Mouse (Mus musculus) adrenal gland, postnatal 10 days (tissue): ENCODE measurements at regions not wholly inside any gene's neighbourhood (a gene's known extent, or its start where the extent isn't known, plus 50 kb on each side); places are given as distances from the start of the nearest gene placed in this dataset.

ENCODE experiments used
- DNase-seq: peaks from one replicate; pipeline ENCODE4 v3.0.0; 2021; ENCODE audit warnings: mixed read lengths

DNA sequence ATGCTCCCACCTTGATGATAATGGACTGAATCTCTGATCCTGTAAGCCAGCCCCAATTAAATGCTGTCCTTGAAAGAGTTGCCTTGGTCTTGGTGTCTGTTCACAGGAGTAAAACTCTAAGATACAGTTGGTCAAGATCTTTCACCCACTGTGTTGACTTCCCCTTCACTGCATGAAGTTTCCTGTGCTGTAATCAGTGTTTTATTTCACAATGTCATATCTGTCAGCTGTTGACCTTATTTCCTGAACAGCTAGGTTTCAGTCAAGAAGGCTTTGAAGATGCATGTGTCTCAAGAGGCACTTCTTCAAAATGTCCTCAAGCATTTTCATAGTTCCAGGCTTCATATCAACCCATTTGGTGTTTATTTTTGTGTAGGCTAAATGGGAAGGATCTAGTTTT is 597.3 kb upstream of the Fam92a start:
- no peak for DNase-seq

DNA sequence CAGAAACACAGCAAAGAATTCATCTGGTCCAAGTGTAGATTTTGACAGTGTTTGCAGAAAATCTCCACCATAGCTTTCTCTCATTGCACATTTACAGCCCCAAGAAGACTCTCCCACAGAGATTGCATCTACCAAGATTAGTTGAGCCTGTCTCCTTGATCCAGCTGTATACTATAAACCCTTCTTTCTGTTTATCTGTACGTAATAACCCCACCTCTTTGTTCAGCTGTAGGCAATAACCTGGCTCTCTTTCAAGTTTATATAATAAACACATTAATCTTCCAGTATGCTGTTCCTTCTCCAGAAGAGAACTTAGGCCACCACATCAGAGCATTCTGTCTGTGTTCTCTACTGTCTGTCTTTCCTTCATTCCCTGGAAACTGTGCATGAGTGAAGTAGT is 594.9 kb upstream of the Fam92a start:
- DNase-seq = no peak

DNA sequence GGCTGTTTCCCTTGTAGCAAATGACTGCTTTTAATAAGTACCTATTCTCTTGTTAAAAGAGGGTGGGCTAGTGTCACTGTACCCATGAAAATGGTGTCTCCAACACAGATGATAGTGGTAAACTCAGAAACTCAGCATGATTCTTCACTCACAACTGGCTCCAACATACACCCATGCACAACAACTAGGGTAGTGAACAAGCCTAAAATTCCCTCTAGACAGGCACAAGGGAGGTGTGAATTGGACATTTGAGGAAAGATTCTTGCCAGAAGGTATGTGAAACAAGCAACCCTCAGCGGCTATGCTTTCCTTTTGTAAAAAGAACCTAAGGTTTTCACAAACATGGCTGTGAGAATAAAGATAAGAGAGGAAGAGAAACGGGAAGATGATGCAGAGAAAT is 579.0 kb upstream of the Fam92a start:
- DNase-seq = no peak

DNA sequence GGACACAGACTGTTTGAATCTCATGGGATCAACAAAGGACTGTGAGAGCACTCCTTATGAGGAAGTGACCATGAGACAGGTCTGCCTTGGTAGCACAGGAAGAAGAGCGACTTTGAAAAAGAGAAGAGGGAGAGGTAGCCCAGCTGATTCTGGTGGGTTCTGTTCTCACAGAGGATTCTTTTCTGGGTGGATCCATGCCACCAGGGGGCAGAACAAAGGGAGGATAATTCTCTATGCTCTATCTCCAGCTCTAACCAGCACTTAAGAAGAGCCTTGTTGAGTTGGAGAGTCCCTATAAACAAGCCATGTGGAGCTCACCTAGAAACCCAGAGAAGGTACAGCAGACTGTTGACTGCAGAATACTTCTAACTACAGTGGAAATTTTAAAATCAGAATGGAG is 578.1 kb upstream of the Fam92a start:
- DNase-seq = no peak

- no peak for DNase-seq
These were observed 572.0 kb upstream of the Fam92a start for GRCm38 (mm10) chr4:12743714-12744327.

- DNase-seq = no peak
These were observed 564.6 kb upstream of the Fam92a start for GRCm38 (mm10) chr4:12736411-12736810.

DNA sequence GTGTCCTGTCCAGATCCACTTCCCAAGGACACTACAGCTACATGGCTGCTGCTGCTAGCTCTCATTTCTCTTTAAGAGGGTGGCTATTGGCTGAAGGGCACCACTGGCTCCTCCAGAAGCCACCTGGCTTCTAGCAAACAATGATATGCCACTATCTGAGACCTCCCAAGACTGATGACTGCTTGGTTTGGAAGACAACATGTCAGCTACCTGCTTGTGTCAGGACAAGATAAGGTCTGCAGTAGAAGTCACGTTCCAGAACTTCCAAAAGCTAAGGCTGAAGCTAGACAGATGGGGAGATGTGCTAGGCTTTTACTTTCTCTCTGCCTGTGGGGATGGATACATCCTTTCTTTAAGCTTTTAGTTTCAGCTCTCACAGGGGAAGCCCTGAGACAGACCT is 528.4 kb upstream of the Fam92a start:
- no peak for DNase-seq

- DNase-seq = no peak
These were observed 506.0 kb upstream of the Fam92a start for GRCm38 (mm10) chr4:12677814-12678213.

DNA sequence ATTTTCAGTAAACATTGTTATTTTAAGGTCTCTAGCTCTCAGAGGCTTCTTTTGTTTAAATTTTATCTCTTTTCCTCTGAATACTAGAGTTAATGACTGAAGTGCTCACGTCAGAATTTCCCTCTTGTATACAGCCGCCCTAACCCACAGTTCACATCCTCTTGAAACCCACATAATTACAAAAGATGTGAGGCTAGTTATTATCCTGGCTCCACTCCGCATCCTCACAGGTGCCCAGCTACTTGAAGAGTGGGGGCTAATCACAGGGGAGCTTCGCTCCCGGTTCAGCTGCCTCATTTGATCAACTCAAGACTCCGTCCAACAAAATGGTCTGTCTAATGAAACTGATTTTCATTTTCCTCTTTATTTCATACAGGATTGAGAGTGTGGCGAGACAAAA is 499.6 kb upstream of the Fam92a start:
- DNase-seq = no peak

DNA sequence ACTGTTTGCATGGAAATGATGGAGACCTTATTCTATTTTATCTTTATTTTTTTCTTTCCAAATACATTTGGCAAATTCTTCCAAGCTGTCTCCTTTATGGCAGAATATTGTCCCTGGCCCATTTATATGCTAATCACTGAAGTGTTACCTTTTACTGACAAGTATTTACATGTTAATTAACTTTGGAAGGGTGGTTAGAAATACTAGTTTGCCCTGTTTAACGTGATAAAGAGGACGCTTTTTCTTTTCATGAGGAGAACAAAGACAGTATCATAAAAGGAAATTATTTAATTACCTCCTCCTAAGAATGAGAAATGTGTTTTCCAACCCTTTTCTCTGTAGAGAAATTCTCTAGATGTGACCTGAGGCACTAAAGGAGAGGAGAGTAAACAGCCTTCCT is 491.4 kb upstream of the Fam92a start:
- DNase-seq = no peak

GRCm38 (mm10) chr4:12662683-12663082 is 490.9 kb upstream of the Fam92a start:
- no peak for DNase-seq

DNA sequence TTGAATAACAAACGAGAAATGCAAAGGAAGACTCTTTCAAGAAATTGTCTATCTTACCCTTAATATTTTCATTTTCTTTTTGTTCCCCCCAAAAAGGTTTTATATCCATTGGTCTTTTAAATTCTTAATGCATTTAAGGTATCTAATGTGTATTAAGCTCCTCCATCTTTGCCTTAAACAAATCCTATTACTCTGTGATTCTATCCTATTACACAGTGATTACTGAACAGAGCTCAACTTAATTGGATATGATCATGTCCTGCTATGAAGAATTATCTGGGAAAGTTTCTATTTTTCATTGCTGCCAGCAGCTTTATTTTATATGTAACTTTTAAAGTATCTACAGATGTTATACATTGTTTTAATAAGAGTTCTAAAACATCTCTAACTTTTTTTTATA is 487.3 kb upstream of the Fam92a start:
- no peak for DNase-seq

DNA sequence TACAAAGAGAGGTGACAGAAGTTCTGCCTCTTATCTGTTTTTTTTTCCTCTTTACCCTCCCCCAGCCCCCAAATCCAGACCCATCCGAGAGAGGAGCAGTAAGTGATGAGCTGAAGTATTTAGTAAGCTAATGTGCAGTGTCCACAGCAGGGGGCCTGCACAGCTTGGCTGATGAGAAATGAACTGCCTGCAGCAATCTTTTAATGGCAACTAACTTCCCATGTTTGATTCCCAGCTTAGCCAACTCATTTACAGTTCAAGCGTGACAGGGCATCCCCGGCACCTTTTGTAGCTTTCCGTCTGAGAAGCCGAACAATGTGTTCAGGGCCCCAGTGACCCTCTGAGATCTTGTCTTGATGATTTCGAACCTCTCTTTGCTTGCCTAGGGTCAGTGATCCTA is 486.8 kb upstream of the Fam92a start:
- DNase-seq = no peak

DNA sequence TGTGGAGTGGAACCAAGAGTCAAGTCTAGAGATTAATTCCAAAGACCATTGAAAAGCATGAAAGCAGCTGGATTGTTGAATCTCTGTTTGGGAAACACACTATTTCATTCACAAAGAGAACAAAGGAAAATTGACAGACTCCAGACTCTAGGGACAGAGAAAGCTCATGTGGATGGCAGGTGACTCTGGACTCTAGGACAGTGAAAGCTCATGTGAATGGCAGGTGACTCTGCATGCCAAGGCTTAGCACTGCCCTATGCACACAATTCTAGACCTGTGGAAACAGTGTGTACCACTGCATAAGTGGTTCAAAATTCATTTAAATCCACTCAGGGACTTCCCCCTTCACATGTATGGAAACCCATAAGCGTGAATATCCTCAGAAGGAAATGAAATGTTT is 486.0 kb upstream of the Fam92a start:
- no peak for DNase-seq

DNA sequence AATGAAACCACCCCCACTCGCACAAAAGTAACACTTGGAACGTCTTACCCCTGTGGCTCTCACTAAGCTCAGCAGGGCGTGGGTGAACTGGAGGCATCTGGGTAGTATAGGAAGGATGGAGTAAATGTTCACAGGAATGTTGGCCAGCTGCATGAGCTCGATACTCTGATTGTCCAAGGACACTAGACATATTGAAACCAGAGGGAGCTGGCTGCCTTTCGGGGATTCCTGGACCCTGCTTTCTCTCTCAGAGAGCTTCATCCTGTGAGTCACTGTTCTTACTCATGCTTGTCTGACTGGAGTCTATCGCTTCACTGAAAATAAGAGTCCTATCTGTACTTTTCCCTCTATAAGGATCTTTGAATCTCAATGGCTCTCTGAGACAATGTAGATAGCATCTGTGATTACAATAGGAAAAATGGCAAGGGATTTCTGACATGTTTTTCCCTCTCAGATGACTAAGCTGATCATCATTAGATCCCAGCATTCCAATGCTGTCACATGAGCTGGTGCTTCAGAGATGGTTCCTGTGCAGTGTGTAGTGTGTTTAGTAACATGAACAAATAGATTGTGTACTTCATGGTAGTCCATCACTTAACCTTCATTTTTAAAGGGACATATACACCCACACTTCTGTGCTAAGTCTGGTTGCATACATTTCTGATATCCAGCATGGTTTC is 485.2 kb upstream of the Fam92a start:
- DNase-seq = no peak

GRCm38 (mm10) chr4:12655457-12656228 is 483.8 kb upstream of the Fam92a start:
- DNase-seq = no peak

- DNase-seq = no peak
These were observed 483.0 kb upstream of the Fam92a start for GRCm38 (mm10) chr4:12654568-12655456.

- DNase-seq = no peak
These were observed 475.9 kb upstream of the Fam92a start for GRCm38 (mm10) chr4:12647732-12648131.

DNA sequence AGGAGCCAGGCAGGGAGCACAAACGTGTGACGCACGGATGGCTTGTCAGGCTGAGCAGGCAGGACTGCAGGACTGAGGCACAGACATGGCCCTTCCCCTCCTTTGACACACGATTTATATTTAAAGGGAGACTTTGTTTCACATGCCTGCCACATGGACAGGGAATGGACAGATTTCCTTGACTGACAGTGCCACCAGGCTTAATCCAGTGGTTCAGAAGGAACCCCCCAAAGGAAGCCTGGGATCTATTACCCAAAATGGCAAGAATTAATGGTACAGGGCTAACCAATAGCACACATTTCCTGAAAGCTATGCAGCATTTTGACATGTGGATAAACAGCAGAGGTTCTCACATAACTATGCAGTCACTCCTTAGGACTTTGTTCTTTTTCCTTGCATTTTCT is 470.7 kb upstream of the Fam92a start:
- DNase-seq = no peak

DNA sequence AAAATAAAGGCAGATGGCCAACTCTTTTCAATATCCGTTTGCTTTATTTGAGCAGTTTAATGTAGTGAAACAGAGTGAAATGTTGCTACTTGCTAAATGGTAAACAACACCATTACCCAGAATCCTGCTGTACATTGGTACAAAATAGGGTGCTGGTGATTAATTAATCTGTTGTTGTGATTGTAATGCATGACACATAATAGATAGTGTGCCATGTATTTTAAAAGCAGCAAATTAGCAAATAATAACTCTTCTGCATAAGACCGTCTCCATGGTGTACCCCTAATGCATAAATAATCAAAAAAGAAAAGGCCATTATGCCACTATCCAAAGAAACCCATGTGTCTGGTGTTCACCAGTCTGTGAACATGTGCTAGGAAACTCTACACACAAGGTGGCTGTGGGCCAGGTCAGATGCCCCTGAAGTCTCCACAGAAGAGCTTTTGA is 457.6 kb upstream of the Fam92a start:
- no peak for DNase-seq

- DNase-seq = no peak
These were observed 457.0 kb upstream of the Fam92a start for GRCm38 (mm10) chr4:12628702-12629374.
